Mouse (Mus musculus) olfactory bulb, adult 2 months (tissue): Measurements from ENCODE around the gene Dennd1a.

Experiments used
- CTCF ChIP-seq: fragments of 200-500 bp; IDR thresholded peaks from 2 replicates; pipeline ENCODE4 v1.5.1; 2012; ENCODE audit warnings: low read depth, mild to moderate bottlenecking, low read length, moderate library complexity; ENCODE audit not compliant: insufficient read depth
- POLR2A ChIP-seq: fragments of 200-500 bp; IDR thresholded peaks from 2 replicates; pipeline ENCODE4 v1.6.1; 2012; ENCODE audit warnings: mild to moderate bottlenecking, low read depth, low read length, moderate library complexity; ENCODE audit not compliant: insufficient read depth

DNA sequence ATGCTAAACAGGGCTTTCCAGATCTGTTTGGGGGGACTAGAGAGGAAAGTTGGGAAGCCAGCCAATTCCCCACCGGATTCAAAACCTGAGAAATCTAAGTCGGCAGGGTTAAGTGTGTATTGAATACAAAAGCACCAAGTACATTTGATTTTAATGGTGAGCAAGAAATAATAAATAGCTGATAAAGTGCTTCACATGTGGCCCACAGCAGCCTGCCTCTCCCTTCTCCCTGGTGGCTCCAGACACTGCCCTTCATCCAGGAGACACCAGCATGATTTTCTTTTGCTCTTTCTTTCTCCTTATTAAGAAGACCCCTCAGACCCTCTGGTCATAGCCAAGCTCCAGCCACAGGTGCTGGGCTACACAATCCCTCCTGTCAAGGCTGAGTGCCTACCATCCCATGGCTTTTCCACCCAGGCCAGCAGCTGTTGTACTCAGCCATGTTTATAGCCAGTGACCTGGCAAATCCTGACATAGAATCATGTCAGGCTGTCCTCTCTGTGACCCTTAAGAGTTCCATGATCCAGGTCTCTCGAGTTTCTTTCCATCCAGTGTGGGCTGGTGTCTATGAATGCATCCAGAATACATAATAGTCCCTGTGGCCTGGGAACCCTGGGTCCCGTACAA is 467.6 kb downstream of the Dennd1a start:
- no peak for TF ChIP-seq CTCF
- no peak for TF ChIP-seq POLR2A
